Mouse (Mus musculus): ENCODE measurements around the gene Dyrk1b.
"Not testable (repeated sequence)": the region's sequence is repeated elsewhere in the genome, so short reads cannot be mapped to it uniquely, and the experiment has no call there.

Gene Dyrk1b

GRCm38 (mm10) chr7:28195414-28196098 is 16.3 kb downstream of the Dyrk1b start:
- no peak for DNase-seq

- no peak for DNase-seq
These were observed 17.3 kb downstream of the Dyrk1b start for GRCm38 (mm10) chr7:28196528-28196927.

DNA sequence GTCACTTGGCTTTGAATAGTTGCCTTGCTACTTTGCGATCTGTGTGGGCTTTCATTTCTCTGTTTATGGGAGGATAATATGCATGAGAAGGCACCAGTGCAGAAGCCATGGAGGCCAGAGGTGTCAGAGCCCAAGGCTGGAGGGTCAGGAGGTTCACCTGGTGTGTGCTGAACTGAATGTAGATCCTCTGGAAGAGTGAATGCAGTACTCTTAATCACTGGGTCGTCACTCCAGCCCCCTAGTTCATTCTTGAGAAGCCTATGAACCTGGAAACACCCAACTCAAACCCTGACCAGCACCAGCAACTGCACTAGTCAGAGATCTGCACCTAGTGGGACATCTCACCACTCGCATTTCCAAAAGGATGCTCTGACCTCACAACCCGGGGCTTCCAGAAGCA is 19.8 kb downstream of the Dyrk1b start:
- DNase-seq: no peak

DNA sequence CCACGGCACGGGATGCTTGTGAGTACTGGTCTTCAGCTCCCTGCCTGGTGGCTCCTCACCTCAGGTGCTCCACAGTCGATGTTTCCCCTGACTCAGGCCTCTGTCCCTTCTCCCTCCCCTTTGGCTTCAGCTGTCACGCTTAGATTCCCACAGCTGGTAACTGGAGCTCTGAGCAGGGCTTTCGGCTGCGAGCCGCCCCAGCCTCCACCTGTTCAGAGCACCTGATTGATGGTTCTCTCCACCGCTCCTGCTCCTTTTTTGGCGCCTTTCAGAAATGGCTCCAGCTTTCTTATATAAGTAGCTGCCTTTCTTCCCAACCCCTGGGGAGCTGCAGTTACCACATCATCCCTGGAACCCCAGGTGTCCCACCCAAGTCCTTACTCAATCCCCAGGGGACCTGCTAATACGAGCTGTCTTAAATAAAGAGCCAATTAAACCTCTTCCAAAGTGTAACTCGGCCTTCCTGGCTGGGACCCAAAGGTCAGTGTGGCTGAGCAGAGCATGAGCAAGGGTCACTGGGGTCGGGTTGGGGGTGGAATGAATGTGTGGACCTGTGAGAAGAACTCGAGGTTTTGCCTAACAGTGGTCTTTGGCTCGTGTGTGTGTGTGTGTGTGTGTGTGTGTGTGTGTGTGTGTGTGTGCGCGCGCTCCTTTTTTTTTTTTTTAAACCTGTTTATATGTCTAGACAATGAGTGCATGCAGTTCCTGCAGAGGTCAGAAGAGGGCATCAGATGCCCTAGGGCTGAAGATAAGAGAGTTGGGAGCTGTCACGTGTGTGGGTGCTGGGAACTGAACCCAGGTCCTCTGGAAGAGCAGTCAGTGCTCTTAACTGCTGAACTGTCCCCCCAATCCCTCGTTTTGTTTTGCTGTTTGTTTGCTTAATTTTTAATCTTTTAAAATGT is 24.2 kb downstream of the Dyrk1b start:
- no peak for DNase-seq

- DNase-seq: no peak
These were observed 26.9 kb downstream of the Dyrk1b start for GRCm38 (mm10) chr7:28206044-28206600.

DNA sequence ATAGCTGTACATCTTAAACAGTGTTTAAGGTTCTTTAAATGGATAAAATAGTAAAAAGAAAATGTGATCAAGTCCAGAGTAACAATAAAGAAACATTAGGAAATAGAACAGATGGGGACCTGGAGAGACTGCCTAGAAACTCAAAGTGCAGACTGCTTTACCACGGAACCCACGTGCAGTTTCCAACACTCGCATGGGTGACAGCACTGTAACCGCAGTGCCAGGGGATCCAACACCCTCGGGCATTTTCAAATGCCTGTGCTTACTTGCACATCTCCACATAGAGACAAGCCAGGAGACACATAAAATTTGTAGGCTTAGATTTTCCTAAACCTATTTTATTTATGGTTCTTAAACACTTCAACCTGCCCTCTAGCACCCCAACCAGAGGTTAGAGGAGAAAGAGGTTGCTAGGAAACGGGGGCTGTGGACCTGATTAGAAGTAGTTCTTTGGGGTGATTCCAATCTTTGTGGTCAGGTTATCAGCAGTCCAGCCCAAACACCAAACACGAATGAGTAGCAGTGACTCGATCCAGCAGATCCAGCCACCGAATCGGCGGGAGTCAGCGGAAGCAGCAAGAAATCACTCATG is 29.2 kb downstream of the Dyrk1b start:
- DNase-seq: no peak

DNA sequence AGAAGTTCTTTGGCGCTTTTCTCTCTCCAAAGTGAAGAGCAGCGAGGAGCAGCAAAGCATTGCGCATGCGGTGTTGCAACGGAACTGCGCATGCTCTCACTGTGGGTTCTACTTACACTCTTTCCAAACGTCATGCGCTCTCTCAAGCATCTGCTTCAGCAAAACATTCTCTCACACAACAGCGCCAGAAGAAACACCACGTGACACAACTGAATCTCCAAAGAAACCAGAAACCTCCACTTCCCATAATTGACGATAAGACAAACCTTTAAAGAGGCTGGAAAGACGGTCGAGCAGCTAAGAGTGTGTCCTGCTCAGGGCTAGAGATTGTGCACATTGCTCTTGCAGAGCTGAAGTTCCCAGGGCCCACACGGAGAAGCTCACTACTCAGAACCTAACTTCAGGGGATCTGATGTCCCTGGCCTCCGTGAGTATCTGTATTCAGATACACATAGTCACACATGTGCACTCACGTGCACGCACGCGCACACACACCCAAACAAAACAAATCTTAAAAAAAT is 29.8 kb downstream of the Dyrk1b start:
- DNase-seq: peak; percentile 63 to 69

GRCm38 (mm10) chr7:28210731-28211130 is 31.5 kb downstream of the Dyrk1b start:
- no peak for DNase-seq

DNA sequence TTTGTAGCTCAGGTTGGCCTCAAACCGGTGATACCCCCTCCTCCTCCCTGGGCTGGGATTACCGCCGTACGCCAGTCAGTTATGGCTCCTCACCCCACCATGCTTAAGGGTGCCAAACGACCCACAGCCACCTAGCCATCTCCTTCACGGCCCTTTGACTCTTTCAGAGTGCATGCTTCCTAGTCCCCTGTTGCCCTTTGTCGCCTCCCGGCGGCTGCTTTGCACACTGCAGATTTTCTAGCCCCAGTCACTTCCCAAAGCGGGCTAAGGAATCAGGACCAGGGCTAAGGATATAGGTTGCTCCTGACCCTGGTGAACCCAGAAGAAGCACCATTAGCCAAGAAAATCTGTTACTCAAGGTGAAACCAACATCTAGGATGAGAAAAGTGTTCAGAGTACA is 34.9 kb downstream of the Dyrk1b start:
- DNase-seq: peak; percentile 57 to 72

GRCm38 (mm10) chr7:28215950-28216349 is 36.7 kb downstream of the Dyrk1b start:
- not testable (repeated sequence) for DNase-seq

DNA sequence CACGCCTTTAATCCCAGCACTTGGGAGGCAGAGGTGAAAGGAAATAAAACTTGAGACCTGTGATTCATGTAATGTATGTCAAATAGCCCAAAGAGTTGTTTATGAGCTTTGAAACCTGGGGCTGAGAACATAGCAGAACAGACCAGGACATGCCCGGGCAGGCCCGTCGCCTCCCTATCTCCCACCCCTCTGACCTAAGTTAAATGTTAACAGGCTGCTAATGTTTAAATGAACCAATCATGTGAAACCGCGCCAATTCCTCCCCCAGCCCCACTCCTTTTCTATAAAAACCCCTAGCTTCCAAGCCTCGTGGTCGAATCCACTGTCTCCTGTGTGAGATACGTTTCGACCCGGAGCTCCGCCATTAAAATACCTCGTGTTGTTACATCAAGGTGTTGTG is 38.5 kb downstream of the Dyrk1b start:
- not testable (repeated sequence) for DNase-seq

DNA sequence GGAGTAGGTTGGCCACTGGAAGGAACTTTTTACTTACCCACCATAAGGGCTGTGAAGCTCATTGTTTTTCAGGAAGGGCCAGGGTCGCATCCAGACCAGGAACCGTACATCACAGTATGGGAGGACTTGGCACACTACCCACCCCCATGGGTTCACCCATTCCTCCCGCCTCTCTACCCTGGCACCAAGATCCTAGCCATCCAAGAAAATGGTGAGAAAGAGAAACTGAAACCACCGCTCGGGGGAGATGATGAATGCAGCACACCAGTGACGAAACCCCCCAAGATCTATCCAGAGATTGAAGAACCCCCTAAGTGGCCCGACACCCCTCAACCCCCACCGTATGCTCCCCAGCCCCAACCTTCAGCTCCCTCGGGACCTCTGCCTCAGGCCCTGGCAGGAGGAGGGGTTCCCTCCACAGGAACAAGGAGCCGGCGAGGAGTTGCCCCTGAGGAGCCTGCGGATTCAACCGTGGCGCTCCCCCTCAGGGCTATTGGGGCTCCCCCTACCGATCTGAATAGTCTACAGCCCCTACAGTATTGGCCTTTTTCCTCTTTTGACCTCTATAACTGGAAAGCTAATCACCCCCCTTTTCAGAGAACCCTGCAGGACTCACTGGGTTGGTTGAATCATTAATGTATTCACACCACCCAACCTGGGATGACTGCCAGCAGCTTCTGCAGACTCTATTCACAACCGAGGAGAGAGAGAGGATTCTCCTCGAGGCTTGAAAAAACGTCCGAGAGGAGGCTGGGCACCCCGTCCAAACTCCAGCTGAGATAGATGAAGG is 39.9 kb downstream of the Dyrk1b start:
- DNase-seq: peak; percentile 18 to 39

DNA sequence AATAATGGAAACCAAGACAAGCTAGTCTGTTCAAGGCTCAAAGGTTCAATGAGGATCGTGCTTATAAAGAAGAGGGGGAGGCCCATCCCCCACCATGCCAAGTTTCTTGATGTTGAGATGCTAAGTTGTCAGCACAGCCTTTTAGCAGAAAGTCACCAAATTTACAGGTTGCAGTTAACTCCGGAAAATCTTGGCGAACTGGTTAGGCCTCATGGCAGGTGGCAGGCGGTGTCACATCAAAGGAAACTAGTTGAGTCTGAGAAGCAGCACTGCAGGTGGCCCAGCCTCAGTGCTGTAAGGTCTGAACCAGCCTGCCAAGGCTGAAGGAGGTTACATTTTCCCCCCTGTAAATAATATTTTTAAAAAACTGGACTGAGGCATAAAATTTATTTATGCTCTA is 47.6 kb downstream of the Dyrk1b start:
- not testable (repeated sequence) for DNase-seq

DNA sequence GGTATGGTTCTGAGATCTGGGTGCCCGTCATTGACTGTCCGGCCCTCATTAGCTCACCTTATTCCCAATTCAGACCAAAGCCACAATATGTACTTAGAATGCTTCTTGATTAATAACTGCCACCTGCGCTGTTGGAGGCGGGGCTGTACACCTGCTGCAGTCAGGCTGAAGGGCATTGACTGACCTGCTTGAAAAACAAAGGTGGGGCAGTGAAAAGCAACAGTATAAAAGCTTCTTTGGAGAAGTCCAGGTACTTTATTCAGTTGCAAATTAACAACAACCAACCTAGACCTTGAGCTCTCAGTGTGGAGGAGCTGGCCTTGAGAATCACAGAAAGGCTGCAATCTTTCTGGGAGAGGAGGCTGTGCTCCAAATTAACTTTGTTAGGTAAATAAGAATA is 48.2 kb downstream of the Dyrk1b start:
- DNase-seq: not testable (repeated sequence)
